Mouse (Mus musculus) thymus, adult 2 months (tissue): Measurements from ENCODE around the gene Mlf2.

Source experiments
- CTCF ChIP-seq: fragments of 200-500 bp; IDR thresholded peaks from 2 replicates; pipeline ENCODE4 v1.5.1; 2012; ENCODE audit warnings: mild to moderate bottlenecking, control low read depth, low read length, moderate library complexity, borderline replicate concordance; ENCODE audit not compliant: control insufficient read depth, poor library complexity, insufficient read depth; ENCODE audit errors: extremely low read depth
- POLR2A ChIP-seq: fragments of 200-500 bp; IDR thresholded peaks from 2 replicates; pipeline ENCODE4 v1.6.1; 2012; ENCODE audit warnings: mild to moderate bottlenecking, low read length, control low read depth, moderate library complexity; ENCODE audit not compliant: control insufficient read depth, poor library complexity, insufficient read depth; ENCODE audit errors: extremely low read depth

- TF ChIP-seq CTCF (no peak), POLR2A (no peak)
These were observed 3.5 kb downstream of the Mlf2 start for GRCm38 (mm10) chr6:124934670-124935069.
